Mouse (Mus musculus) CH12.LX (cell line): Measurements from ENCODE around the gene Foxp1. TPM values are rescaled to one million over a fixed set of nuclear protein-coding genes. Genes with fewer than 3 reads are reported as not detected.

Experiments
- DNase-seq: peaks from one replicate; pipeline ENCODE4 v3.0.0-alpha.2; 2013; ENCODE audit errors: extremely low read depth
- H3K27ac ChIP-seq: 2 replicates; pipeline ENCODE4 v1.5.1; 2012; ENCODE audit warnings: low read depth, mild to moderate bottlenecking, control low read depth, moderate library complexity; ENCODE audit not compliant: insufficient read depth
- H3K27me3 ChIP-seq: replicated peaks from 2 replicates; pipeline ENCODE3; 2012; ENCODE audit warnings: inconsistent platforms
- H3K36me3 ChIP-seq, 2 experiments: replicated peaks in 1 of 2; 2 replicates each; pipeline versions ENCODE3 to v1.6.1; 2012; ENCODE audit warnings: inconsistent platforms in 1 of 2, low read length in 1 of 2, mild to moderate bottlenecking in 1 of 2, mixed read lengths in 1 of 2, moderate library complexity in 1 of 2; ENCODE audit not compliant: control insufficient read depth in 1 of 2, insufficient read depth in 1 of 2
- H3K4me1 ChIP-seq, 2 experiments: 2 replicates each; pipeline ENCODE4 v1.6.1; 2012; ENCODE audit warnings: inconsistent platforms in 1 of 2, moderate library complexity in 1 of 2; ENCODE audit not compliant: insufficient read depth in 2 of 2, control insufficient read depth in 1 of 2
- H3K4me2 ChIP-seq: 2 replicates; pipeline ENCODE4 v1.6.1; 2012; ENCODE audit warnings: low read depth, mild to moderate bottlenecking, control low read depth; ENCODE audit not compliant: poor library complexity, insufficient read depth, severe bottlenecking
- H3K4me3 ChIP-seq, 3 experiments: fragments of 150-350 bp in 1 of 3; sonication (generic) in 1 of 3; replicated peaks in 1 of 3; 2 replicates each; pipeline versions ENCODE3 to v1.5.1; 2011 to 2012; ENCODE audit warnings: low read depth in 2 of 3, low read length in 2 of 3, mild to moderate bottlenecking in 2 of 3, moderate library complexity in 2 of 3, control low read depth in 1 of 3, improper control_type of control experiment in 1 of 3, inconsistent platforms in 1 of 3, mixed read lengths in 1 of 3; ENCODE audit not compliant: poor library complexity in 1 of 3
- H3K79me2 ChIP-seq: replicated peaks from 2 replicates; pipeline ENCODE4 v1.6.1; 2012; ENCODE audit warnings: mild to moderate bottlenecking, moderate library complexity; ENCODE audit not compliant: control insufficient read depth, poor library complexity, insufficient read depth, severe bottlenecking; ENCODE audit errors: extremely low read depth
- H3K9ac ChIP-seq: 2 replicates; pipeline ENCODE4 v1.6.1; 2012; ENCODE audit warnings: low read depth, mild to moderate bottlenecking, control low read depth, moderate library complexity; ENCODE audit not compliant: insufficient read depth
- H3K9me3 ChIP-seq: replicated peaks from 2 replicates; pipeline ENCODE3; 2012; ENCODE audit warnings: low read length, inconsistent platforms, mixed read lengths
- BHLHE40 ChIP-seq: IDR thresholded peaks from 2 replicates; pipeline ENCODE4 v1.6.1; 2011; ENCODE audit warnings: mild to moderate bottlenecking, low read depth, low read length, improper control_type of control experiment
- CHD1 ChIP-seq: IDR thresholded peaks from 2 replicates; pipeline ENCODE4 v1.6.1; 2012; ENCODE audit warnings: low read depth, low read length, improper control_type of control experiment, inconsistent platforms
- CHD2 ChIP-seq: IDR thresholded peaks from 2 replicates; pipeline ENCODE4 v1.6.1; 2011; ENCODE audit warnings: low read length, improper control_type of control experiment
- CTCF ChIP-seq, 2 experiments: IDR thresholded peaks in 1 of 2; conservative IDR thresholded peaks in 1 of 2; 2 replicates each; pipeline ENCODE4 v1.5.1; 2011 to 2012; ENCODE audit warnings: low read depth in 2 of 2, low read length in 2 of 2, improper control_type of control experiment in 1 of 2, inconsistent platforms in 1 of 2, mild to moderate bottlenecking in 1 of 2, moderate library complexity in 1 of 2
- E2F4 ChIP-seq: IDR thresholded peaks from 2 replicates; pipeline ENCODE4 v1.6.1; 2011; ENCODE audit warnings: low read depth, low read length, improper control_type of control experiment; ENCODE audit not compliant: insufficient replicate concordance
- ELF1 ChIP-seq: IDR thresholded peaks from 2 replicates; pipeline ENCODE4 v1.6.1; 2014; ENCODE audit warnings: low read depth, mild to moderate bottlenecking, inconsistent platforms, low read length, improper control_type of control experiment
- EP300 ChIP-seq: IDR thresholded peaks from 2 replicates; pipeline ENCODE4 v1.6.1; 2011; ENCODE audit warnings: low read length, improper control_type of control experiment
- ETS1 ChIP-seq: conservative IDR thresholded peaks from 2 replicates; pipeline ENCODE4 v1.6.1; 2012; ENCODE audit warnings: low read depth, mild to moderate bottlenecking, inconsistent platforms, low read length, improper control_type of control experiment, moderate library complexity
- GABPA ChIP-seq: IDR thresholded peaks from 2 replicates; pipeline ENCODE4 v1.6.1; 2012; ENCODE audit warnings: low read depth, low read length, improper control_type of control experiment, inconsistent platforms; ENCODE audit not compliant: insufficient replicate concordance
- HCFC1 ChIP-seq: IDR thresholded peaks from 2 replicates; pipeline ENCODE4 v1.6.1; 2012; ENCODE audit warnings: low read depth, mild to moderate bottlenecking, inconsistent platforms, low read length, improper control_type of control experiment
- IRF4 ChIP-seq: IDR thresholded peaks from 2 replicates; pipeline ENCODE4 v1.6.1; 2014; ENCODE audit warnings: low read depth, mild to moderate bottlenecking, inconsistent platforms, low read length, improper control_type of control experiment
- JUN ChIP-seq: IDR thresholded peaks from 2 replicates; pipeline ENCODE4 v1.6.1; 2011; ENCODE audit warnings: low read depth, mild to moderate bottlenecking, low read length, improper control_type of control experiment, moderate library complexity; ENCODE audit not compliant: insufficient read depth
- JUND ChIP-seq: conservative IDR thresholded peaks from 2 replicates; pipeline ENCODE4 v1.6.1; 2011; ENCODE audit warnings: low read depth, low read length, improper control_type of control experiment
- KAT2A ChIP-seq: IDR thresholded peaks from 2 replicates; pipeline ENCODE4 v1.6.1; 2012; ENCODE audit warnings: low read length, improper control_type of control experiment, inconsistent platforms; ENCODE audit not compliant: insufficient replicate concordance
- MAFK ChIP-seq: IDR thresholded peaks from 2 replicates; pipeline ENCODE4 v1.6.1; 2011; ENCODE audit warnings: low read length, improper control_type of control experiment; ENCODE audit not compliant: insufficient replicate concordance
- MAX ChIP-seq: IDR thresholded peaks from 2 replicates; pipeline ENCODE4 v1.6.1; 2011; ENCODE audit warnings: low read length, improper control_type of control experiment
- MAZ ChIP-seq: IDR thresholded peaks from 2 replicates; pipeline ENCODE4 v1.6.1; 2012; ENCODE audit warnings: low read depth, mild to moderate bottlenecking, inconsistent platforms, low read length, improper control_type of control experiment, moderate library complexity
- MEF2A ChIP-seq: IDR thresholded peaks from 2 replicates; pipeline ENCODE4 v1.6.1; 2014; ENCODE audit warnings: low read depth, mild to moderate bottlenecking, inconsistent platforms, low read length, improper control_type of control experiment, borderline replicate concordance
- MXI1 ChIP-seq: IDR thresholded peaks from 2 replicates; pipeline ENCODE4 v1.6.1; 2011; ENCODE audit warnings: mild to moderate bottlenecking, low read depth, low read length, improper control_type of control experiment
- MYC ChIP-seq: IDR thresholded peaks from 2 replicates; pipeline ENCODE4 v1.6.1; 2011; ENCODE audit warnings: low read depth, mild to moderate bottlenecking, improper control_type of control experiment, low read length
- NELFE ChIP-seq: IDR thresholded peaks from 2 replicates; pipeline ENCODE4 v1.6.1; 2011; ENCODE audit warnings: low read depth, low read length, improper control_type of control experiment
- NRF1 ChIP-seq: IDR thresholded peaks from 2 replicates; pipeline ENCODE4 v1.6.1; 2014; ENCODE audit warnings: low read depth, mild to moderate bottlenecking, inconsistent platforms, low read length, improper control_type of control experiment, moderate library complexity
- PAX5 ChIP-seq: IDR thresholded peaks from 2 replicates; pipeline ENCODE4 v1.6.1; 2012; ENCODE audit warnings: low read length, inconsistent platforms, mixed read lengths
- POLR2A ChIP-seq: IDR thresholded peaks from 2 replicates; pipeline ENCODE4 v1.6.1; 2011; ENCODE audit warnings: low read depth, mild to moderate bottlenecking, improper control_type of control experiment, low read length
- POLR2AphosphoS2 ChIP-seq: IDR thresholded peaks from 2 replicates; pipeline ENCODE4 v1.6.1; 2011; ENCODE audit warnings: low read depth, low read length, improper control_type of control experiment
- RAD21 ChIP-seq: IDR thresholded peaks from 2 replicates; pipeline ENCODE4 v1.6.1; 2011; ENCODE audit warnings: low read depth, mild to moderate bottlenecking, low read length, improper control_type of control experiment, moderate library complexity
- RCOR1 ChIP-seq: conservative IDR thresholded peaks from 2 replicates; pipeline ENCODE4 v1.6.1; 2012; ENCODE audit warnings: low read depth, mild to moderate bottlenecking, inconsistent platforms, low read length, improper control_type of control experiment
- SIN3A ChIP-seq: IDR thresholded peaks from 2 replicates; pipeline ENCODE4 v1.6.1; 2012; ENCODE audit warnings: low read length, improper control_type of control experiment, inconsistent platforms
- SMC3 ChIP-seq: IDR thresholded peaks from 2 replicates; pipeline ENCODE4 v1.6.1; 2011; ENCODE audit warnings: low read depth, low read length, improper control_type of control experiment
- TBP ChIP-seq: conservative IDR thresholded peaks from 2 replicates; pipeline ENCODE4 v1.6.1; 2011; ENCODE audit warnings: low read depth, low read length, improper control_type of control experiment
- TCF12 ChIP-seq: IDR thresholded peaks from 2 replicates; pipeline ENCODE4 v1.6.1; 2014; ENCODE audit warnings: low read depth, mild to moderate bottlenecking, inconsistent platforms, low read length, improper control_type of control experiment
- UBTF ChIP-seq: IDR thresholded peaks from 2 replicates; pipeline ENCODE4 v1.6.1; 2012; ENCODE audit warnings: low read depth, mild to moderate bottlenecking, inconsistent platforms, low read length, improper control_type of control experiment, moderate library complexity
- USF1 ChIP-seq: IDR thresholded peaks from 2 replicates; pipeline ENCODE4 v1.6.1; 2014; ENCODE audit warnings: low read depth, mild to moderate bottlenecking, inconsistent platforms, low read length, improper control_type of control experiment
- USF2 ChIP-seq: conservative IDR thresholded peaks from 2 replicates; pipeline ENCODE4 v1.6.1; 2011; ENCODE audit warnings: low read depth, low read length, improper control_type of control experiment
- ZC3H11A ChIP-seq: IDR thresholded peaks from 2 replicates; pipeline ENCODE4 v1.6.1; 2012; ENCODE audit warnings: low read depth, mild to moderate bottlenecking, inconsistent platforms, low read length, improper control_type of control experiment
- ZKSCAN1 ChIP-seq: IDR thresholded peaks from 2 replicates; pipeline ENCODE4 v1.6.1; 2012; ENCODE audit warnings: low read depth, inconsistent platforms, low read length, improper control_type of control experiment, borderline replicate concordance
- ZMIZ1 ChIP-seq: IDR thresholded peaks from 2 replicates; pipeline ENCODE4 v1.6.1; 2012; ENCODE audit warnings: low read depth, mild to moderate bottlenecking, inconsistent platforms, low read length, improper control_type of control experiment
- ZNF384 ChIP-seq: IDR thresholded peaks from 2 replicates; pipeline ENCODE4 v1.6.1; 2012; ENCODE audit warnings: low read depth, low read length, improper control_type of control experiment, inconsistent platforms
- dilution Hi-C: fragments of 300-500 bp; cut with MboI; formaldehyde crosslinking; loops from 2 replicates; pipeline ENCODE4 v1.14.3; 2020; ENCODE audit warnings: low sequenced_read_pairs; ENCODE audit not compliant: extremely low pct_unique_long_range_greater_than_20kb, extremely low pct_ligation_motif_present
- in situ Hi-C: fragments of 300-500 bp; cut with MboI; formaldehyde crosslinking; loops from 3 replicates; pipeline ENCODE4 v1.14.3; 2019; ENCODE audit warnings: low sequenced_read_pairs, low pct_ligation_motif_present, low pct_unique_long_range_greater_than_20kb, mixed read lengths
- polyA plus RNA-seq: library from polyadenylated mRNA; unstranded; fragments of >175 nt; gene quantifications from 2 replicates; pipeline ENCODE4 v1.2.1, GENCODE M21; 2012; ENCODE audit warnings: low read depth; ENCODE audit not compliant: insufficient read length
- total RNA-seq, 2 experiments: library from RNA; depleted of rRNA; stranded (reverse); fragments of 300-350 nt in 1 of 2; fragments of >200 nt in 1 of 2; gene quantifications; 2 replicates each; pipeline ENCODE4 v1.2.3; 2012 to 2014

Foxp1 gene
- total and polyA plus RNA-seq, 3 experiments, result 66.5 to 105 (median 87.4) TPM

- no peak for TF ChIP-seq PAX5
- TF ChIP-seq BHLHE40, result peak; percentile 20; the same call in 1 of the 2 replicates
- TF ChIP-seq ELF1, result 0 out of 2 replicates have a peak, but pooled peaks have one; percentile 11
- no peak for TF ChIP-seq USF1
- TF ChIP-seq SMC3, result no peak
- peak; percentile 26; the same call in 1 of the 2 replicates for TF ChIP-seq EP300
- 0 out of 2 replicates have a peak, but pooled peaks have one; percentile 30 for TF ChIP-seq SIN3A
- no peak for TF ChIP-seq ZNF384
- TF ChIP-seq ZKSCAN1, result no peak
- 0 out of 2 replicates have a peak, but pooled peaks have one; percentile 25 for TF ChIP-seq MAX
- 0 out of 2 replicates have a peak, but pooled peaks have one; percentile 51 for TF ChIP-seq MYC
- TF ChIP-seq POLR2AphosphoS2, result no peak
- no peak for TF ChIP-seq IRF4
- no peak for TF ChIP-seq TBP
- TF ChIP-seq E2F4, result no peak
- TF ChIP-seq CTCF (conservative IDR thresholded peaks at IDR 0.05 in 1 of 2, IDR thresholded peaks at IDR 0.05 in 1 of 2; ENCODE audit: low read depth in 2 of 2, low read length in 2 of 2), result no peak
- TF ChIP-seq KAT2A, result no peak
- 0 out of 2 replicates have a peak, but pooled peaks have one; percentile 31 for TF ChIP-seq CHD2
- 0 out of 2 replicates have a peak, but pooled peaks have one; percentile 46 for TF ChIP-seq MXI1
- TF ChIP-seq MEF2A, result no peak
- no peak for TF ChIP-seq NELFE
- TF ChIP-seq ZMIZ1, result no peak
- TF ChIP-seq USF2, result no peak
- TF ChIP-seq HCFC1, result no peak
- TF ChIP-seq POLR2A, result no peak
- TF ChIP-seq JUND, result no peak
- no peak for TF ChIP-seq GABPA
- TF ChIP-seq CHD1, result 0 out of 2 replicates have a peak, but pooled peaks have one; percentile 51
- TF ChIP-seq MAFK, result no peak
- no peak for TF ChIP-seq RAD21
- no peak for TF ChIP-seq TCF12
- no peak for TF ChIP-seq ZC3H11A
- TF ChIP-seq MAZ, result 0 out of 2 replicates have a peak, but pooled peaks have one; percentile 38
- TF ChIP-seq JUN, result no peak
- 0 out of 2 replicates have a peak, but pooled peaks have one; percentile 47 for TF ChIP-seq RCOR1
- TF ChIP-seq NRF1, result no peak
- TF ChIP-seq UBTF, result no peak
- peak; percentile 31; the same call in 1 of the 2 replicates for TF ChIP-seq ETS1
- peaks cover 26 to 45% of the 10 kb centered on the region in 2 experiments for H3K36me3 ChIP-seq
- dilution Hi-C loops, result no loop called here
Observed at GRCm38 (mm10) chr6:99051724-99052123, 470.8 kb downstream of the Foxp1 start.

More at GRCm38 (mm10) chr6:99051724-99052123, 470.8 kb downstream of the Foxp1 start:
- in situ Hi-C loops, result loop anchor here (10.0 kb wide), 2 partner anchors 133 to 403 kb away; no protein-coding TSS in a partner anchor
- DNase-seq, result no peak
- no peaks in the 10 kb centered on the region for H3K27me3 ChIP-seq
- no peaks in the 10 kb centered on the region for H3K9me3 ChIP-seq
- H3K79me2 ChIP-seq, result peaks cover 68% of the 10 kb centered on the region
- H3K27ac ChIP-seq, result peak overlapping the region; percentile 100
- no peak overlapping the region for H3K4me2 ChIP-seq
- no peak overlapping the region for H3K4me3 ChIP-seq
- H3K9ac ChIP-seq, result peak overlapping the region; percentile 25
- H3K4me1 ChIP-seq, result peaks cover 54 to 92% of the 10 kb centered on the region in 2 experiments
